Mouse (Mus musculus): Measurements from ENCODE around the gene Plxna4. TPM values are rescaled to one million over a fixed set of nuclear protein-coding genes. Genes with fewer than 3 reads are reported as not detected.

Gene Plxna4
- total and polyA plus RNA-seq, 3 experiments, result not detected

DNA sequence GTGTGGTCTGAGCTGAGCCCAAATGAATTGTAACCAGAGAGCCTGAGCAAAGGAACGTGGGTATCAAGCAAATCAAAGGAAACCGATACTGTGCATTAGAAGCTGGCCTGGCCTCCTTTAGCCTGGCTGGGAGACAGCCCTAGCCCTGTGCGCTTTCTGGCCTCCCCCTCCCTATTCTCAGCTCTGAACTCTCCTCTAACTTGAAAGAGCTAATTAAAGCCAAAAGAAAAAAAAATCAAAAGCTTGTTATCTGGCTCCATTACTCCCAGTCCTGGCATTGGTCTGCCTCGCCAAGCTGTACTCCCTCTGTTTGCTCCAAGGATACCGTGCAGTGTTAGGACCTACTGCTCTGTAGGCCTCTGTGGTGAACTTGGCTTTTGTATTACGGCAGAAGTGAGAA lies 73.9 kb downstream of the Plxna4 start:
- Histone ChIP-seq H3K4me1 (ENCODE audit: control insufficient read depth in 1 of 2, insufficient read depth in 2 of 2) (peaks cover 2 to 9% of the 10 kb centered on the region in 2 experiments; a peak in 3 of 4 replicates), H3K4me3 (replicated peaks in 1 of 3; ENCODE audit: low read depth in 2 of 3, low read length in 2 of 3, poor library complexity in 1 of 3) (no peak overlapping the region), H3K27me3 (replicated peaks) (peaks cover 25% of the 10 kb centered on the region), H3K27ac (ENCODE audit: insufficient read depth, low read depth) (no peak overlapping the region), H3K9me3 (replicated peaks; ENCODE audit: low read length) (no peaks in the 10 kb centered on the region), H3K36me3 (replicated peaks in 1 of 2; ENCODE audit: control insufficient read depth in 1 of 2, insufficient read depth in 1 of 2, low read length in 1 of 2) (no peaks in the 10 kb centered on the region), H3K4me2 (ENCODE audit: insufficient read depth, low read depth, poor library complexity, severe bottlenecking) (no peak overlapping the region), H3K9ac (ENCODE audit: insufficient read depth, low read depth) (no peak overlapping the region), H3K79me2 (replicated peaks; ENCODE audit: control insufficient read depth, extremely low read depth, insufficient read depth, poor library complexity, severe bottlenecking) (no peaks in the 10 kb centered on the region)
- no peak for DNase-seq (ENCODE audit: extremely low read depth)
- TF ChIP-seq UBTF (IDR thresholded peaks at IDR 0.05; ENCODE audit: low read depth, low read length) (no peak), POLR2A (IDR thresholded peaks at IDR 0.05; ENCODE audit: low read depth, low read length) (no peak), MXI1 (IDR thresholded peaks at IDR 0.05; ENCODE audit: low read depth, low read length) (no peak), SMC3 (IDR thresholded peaks at IDR 0.05; ENCODE audit: low read depth, low read length) (no peak), NRF1 (IDR thresholded peaks at IDR 0.05; ENCODE audit: low read depth, low read length) (no peak)
- dilution Hi-C loops (cut with MboI; ENCODE audit: extremely low pct_ligation_motif_present, extremely low pct_unique_long_range_greater_than_20kb, low sequenced_read_pairs), result no loop called here
- in situ Hi-C loops (cut with MboI; ENCODE audit: low pct_ligation_motif_present, low pct_unique_long_range_greater_than_20kb, low sequenced_read_pairs), result no loop called here

DNA sequence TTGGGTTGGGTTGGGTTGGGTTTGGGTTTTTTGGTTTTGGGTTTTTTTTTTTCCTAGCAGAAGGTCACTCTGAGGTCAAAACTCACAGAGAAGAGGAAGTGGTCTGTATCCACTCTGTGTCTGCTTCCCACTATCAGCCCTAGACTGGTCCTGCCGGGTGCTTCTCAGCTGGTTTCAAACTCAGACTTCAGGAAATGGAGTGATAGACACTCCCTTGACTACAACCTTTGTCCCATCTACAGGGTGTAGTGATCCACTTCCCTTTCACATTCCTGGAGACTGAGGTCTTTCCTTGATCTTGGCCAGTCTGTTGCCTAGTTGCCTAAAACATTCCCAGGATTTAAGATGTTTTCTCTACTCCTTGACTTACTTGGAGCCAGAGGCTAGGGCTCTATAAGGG lies 76.0 kb downstream of the Plxna4 start:
- in situ Hi-C loops (cut with MboI; ENCODE audit: low pct_ligation_motif_present, low pct_unique_long_range_greater_than_20kb, low sequenced_read_pairs), result no loop called here
- H3K9me3 ChIP-seq (replicated peaks; ENCODE audit: low read length), result no peaks in the 10 kb centered on the region
- H3K9ac ChIP-seq (ENCODE audit: insufficient read depth, low read depth), result no peak overlapping the region
- no peaks in the 10 kb centered on the region for H3K79me2 ChIP-seq (replicated peaks; ENCODE audit: control insufficient read depth, extremely low read depth, insufficient read depth, poor library complexity, severe bottlenecking)
- peak; percentile 8 for DNase-seq (ENCODE audit: extremely low read depth)
- H3K27me3 ChIP-seq (replicated peaks), result peaks cover 13% of the 10 kb centered on the region
- TF ChIP-seq USF1 (IDR thresholded peaks at IDR 0.05; ENCODE audit: low read depth, low read length) (no peak), ZNF384 (IDR thresholded peaks at IDR 0.05; ENCODE audit: low read depth, low read length) (0 out of 2 replicates have a peak, but pooled peaks have one; percentile 34)
- H3K4me3 ChIP-seq (replicated peaks in 1 of 3; ENCODE audit: low read depth in 2 of 3, low read length in 2 of 3, poor library complexity in 1 of 3), result no peak overlapping the region
- no peak overlapping the region for H3K27ac ChIP-seq (ENCODE audit: insufficient read depth, low read depth)
- H3K36me3 ChIP-seq (replicated peaks in 1 of 2; ENCODE audit: control insufficient read depth in 1 of 2, insufficient read depth in 1 of 2, low read length in 1 of 2), result no peaks in the 10 kb centered on the region
- dilution Hi-C loops (cut with MboI; ENCODE audit: extremely low pct_ligation_motif_present, extremely low pct_unique_long_range_greater_than_20kb, low sequenced_read_pairs), result no loop called here
- H3K4me2 ChIP-seq (ENCODE audit: insufficient read depth, low read depth, poor library complexity, severe bottlenecking), result no peak overlapping the region
- peaks cover 2 to 9% of the 10 kb centered on the region in 2 experiments; a peak in 3 of 4 replicates for H3K4me1 ChIP-seq (ENCODE audit: control insufficient read depth in 1 of 2, insufficient read depth in 2 of 2)

DNA sequence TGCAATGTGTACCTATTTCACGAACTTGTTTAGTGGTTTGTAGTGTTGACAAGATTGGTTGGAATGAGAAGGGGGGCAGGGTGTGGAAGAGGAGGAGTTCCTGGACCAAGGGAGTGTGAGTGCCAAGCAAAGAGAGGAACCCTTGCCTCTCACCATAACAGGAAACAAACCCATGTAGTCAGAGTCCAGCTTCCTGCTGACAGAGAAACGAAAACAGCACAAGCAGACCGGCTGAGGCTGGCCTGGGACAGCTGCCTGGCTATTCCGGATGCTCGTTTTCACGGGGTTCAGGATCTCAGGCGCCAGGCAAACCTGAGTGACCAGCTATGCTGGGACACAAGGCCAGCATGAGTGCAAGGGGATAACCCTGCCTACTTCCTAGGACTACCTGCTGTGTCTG lies 77.1 kb downstream of the Plxna4 start:
- no peak overlapping the region for H3K4me3 ChIP-seq (replicated peaks in 1 of 3; ENCODE audit: low read depth in 2 of 3, low read length in 2 of 3, poor library complexity in 1 of 3)
- TF ChIP-seq USF1 (IDR thresholded peaks at IDR 0.05; ENCODE audit: low read depth, low read length) (no peak), RCOR1 (conservative IDR thresholded peaks at IDR 0.05; ENCODE audit: low read depth, low read length) (no peak), GABPA (IDR thresholded peaks at IDR 0.05; ENCODE audit: insufficient replicate concordance, low read depth, low read length) (no peak), JUND (conservative IDR thresholded peaks at IDR 0.05; ENCODE audit: low read depth, low read length) (no peak)

More for the DNA sequence above, 77.1 kb downstream of the Plxna4 start:
- H3K4me2 ChIP-seq (ENCODE audit: insufficient read depth, low read depth, poor library complexity, severe bottlenecking), result no peak overlapping the region
- no peaks in the 10 kb centered on the region for H3K9me3 ChIP-seq (replicated peaks; ENCODE audit: low read length)
- H3K36me3 ChIP-seq (replicated peaks in 1 of 2; ENCODE audit: control insufficient read depth in 1 of 2, insufficient read depth in 1 of 2, low read length in 1 of 2), result no peaks in the 10 kb centered on the region
- dilution Hi-C loops (cut with MboI; ENCODE audit: extremely low pct_ligation_motif_present, extremely low pct_unique_long_range_greater_than_20kb, low sequenced_read_pairs), result no loop called here
- no peak overlapping the region for H3K27ac ChIP-seq (ENCODE audit: insufficient read depth, low read depth)
- in situ Hi-C loops (cut with MboI; ENCODE audit: low pct_ligation_motif_present, low pct_unique_long_range_greater_than_20kb, low sequenced_read_pairs), result no loop called here
- H3K9ac ChIP-seq (ENCODE audit: insufficient read depth, low read depth), result no peak overlapping the region
- peaks cover 2 to 9% of the 10 kb centered on the region in 2 experiments; a peak in 3 of 4 replicates for H3K4me1 ChIP-seq (ENCODE audit: control insufficient read depth in 1 of 2, insufficient read depth in 2 of 2)
- DNase-seq (ENCODE audit: extremely low read depth), result no peak
- peaks cover 6% of the 10 kb centered on the region for H3K27me3 ChIP-seq (replicated peaks)
- no peaks in the 10 kb centered on the region for H3K79me2 ChIP-seq (replicated peaks; ENCODE audit: control insufficient read depth, extremely low read depth, insufficient read depth, poor library complexity, severe bottlenecking)
